Mouse (Mus musculus): Measurements from ENCODE around the gene Dek. TPM values are rescaled to one million over a fixed set of nuclear protein-coding genes. Genes with fewer than 3 reads are reported as not detected.

Dek gene
- total and polyA plus RNA-seq, 3 experiments, result 7.4 to 32.6 (median 32.1) TPM

DNA sequence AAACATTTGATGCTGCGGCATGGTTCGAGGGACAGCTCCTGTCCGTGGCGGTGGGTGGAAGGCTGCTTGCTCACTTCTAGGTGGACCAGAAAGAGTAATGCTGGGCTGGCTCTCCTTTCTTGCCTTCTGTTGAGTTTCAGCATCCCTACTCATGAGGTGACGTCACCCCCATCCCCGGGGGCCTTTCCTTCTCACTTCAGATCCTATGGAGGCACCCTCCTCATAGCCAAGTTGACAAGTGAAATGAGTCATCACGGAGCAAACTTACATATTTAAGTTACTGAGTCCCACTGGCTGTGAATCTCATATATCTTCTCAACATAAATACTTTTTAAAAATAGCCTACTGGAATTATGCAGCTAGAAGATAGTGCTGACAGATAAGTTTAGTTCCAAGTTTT, 28.8 kb upstream of the Dek start:
- TF ChIP-seq POLR2A (IDR thresholded peaks at IDR 0.05; ENCODE audit: insufficient read depth, low read depth, low read length) (no peak), EP300 (IDR thresholded peaks at IDR 0.05; ENCODE audit: insufficient read depth, low read depth, low read length) (no peak), CTCF (IDR thresholded peaks at IDR 0.05) (no peak)
- H3K27ac ChIP-seq, result no peak overlapping the region
- H3K4me1 ChIP-seq (ENCODE audit: control insufficient read depth, insufficient read depth, low read length), result no peaks in the 10 kb centered on the region
- 84% methylated on average over 7 of the region's 7 CpGs for WGBS
- no peaks in the 10 kb centered on the region for H3K79me2 ChIP-seq (replicated peaks; ENCODE audit: control insufficient read depth, insufficient read depth, low read length)
- H3K4me3 ChIP-seq, result no peak overlapping the region
- H3K9ac ChIP-seq (ENCODE audit: low read depth, low read length), result no peak overlapping the region
- no peak for DNase-seq
- no peaks in the 10 kb centered on the region for H3K36me3 ChIP-seq (ENCODE audit: control insufficient read depth, insufficient read depth, low read length)
- intact Hi-C loops (cut with DNase I), result no loop called here
- H3K27me3 ChIP-seq (ENCODE audit: control insufficient read depth, insufficient read depth, low read length), result no peaks in the 10 kb centered on the region

DNA sequence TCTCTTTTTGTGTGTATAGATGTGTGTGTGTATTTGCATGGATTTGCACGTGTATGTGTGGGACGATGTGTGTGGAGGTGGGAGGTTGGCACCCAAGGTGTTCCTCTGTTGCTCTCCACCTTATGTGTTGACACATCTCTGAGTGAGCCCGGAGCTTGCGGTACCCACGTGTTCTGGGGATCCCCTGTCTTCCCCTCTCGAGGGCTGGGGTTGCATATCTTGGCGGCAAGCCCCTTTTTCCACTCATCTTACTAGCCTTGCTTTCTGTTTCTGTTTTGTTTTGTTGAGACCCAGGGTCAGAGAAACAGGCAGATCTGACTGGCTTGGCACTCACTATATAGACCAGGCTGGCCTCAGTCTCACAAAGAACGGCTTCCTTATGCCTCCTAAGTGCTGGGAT, 27.1 kb upstream of the Dek start:
- Histone ChIP-seq H3K79me2 (replicated peaks; ENCODE audit: control insufficient read depth, insufficient read depth, low read length) (no peaks in the 10 kb centered on the region), H3K9ac (ENCODE audit: low read depth, low read length) (no peak overlapping the region), H3K36me3 (ENCODE audit: control insufficient read depth, insufficient read depth, low read length) (no peaks in the 10 kb centered on the region), H3K4me1 (ENCODE audit: control insufficient read depth, insufficient read depth, low read length) (no peaks in the 10 kb centered on the region), H3K4me3 (no peak overlapping the region), H3K27me3 (ENCODE audit: control insufficient read depth, insufficient read depth, low read length) (no peaks in the 10 kb centered on the region), H3K27ac (no peak overlapping the region)
- intact Hi-C loops (cut with DNase I), result no loop called here
- no peak for TF ChIP-seq POLR2A (IDR thresholded peaks at IDR 0.05; ENCODE audit: insufficient read depth, low read depth, low read length)
- TF ChIP-seq EP300 (IDR thresholded peaks at IDR 0.05; ENCODE audit: insufficient read depth, low read depth, low read length), result no peak
- TF ChIP-seq CTCF (IDR thresholded peaks at IDR 0.05), result no peak
- WGBS, result 71% methylated on average over 8 of the region's 8 CpGs
- no peak for DNase-seq

DNA sequence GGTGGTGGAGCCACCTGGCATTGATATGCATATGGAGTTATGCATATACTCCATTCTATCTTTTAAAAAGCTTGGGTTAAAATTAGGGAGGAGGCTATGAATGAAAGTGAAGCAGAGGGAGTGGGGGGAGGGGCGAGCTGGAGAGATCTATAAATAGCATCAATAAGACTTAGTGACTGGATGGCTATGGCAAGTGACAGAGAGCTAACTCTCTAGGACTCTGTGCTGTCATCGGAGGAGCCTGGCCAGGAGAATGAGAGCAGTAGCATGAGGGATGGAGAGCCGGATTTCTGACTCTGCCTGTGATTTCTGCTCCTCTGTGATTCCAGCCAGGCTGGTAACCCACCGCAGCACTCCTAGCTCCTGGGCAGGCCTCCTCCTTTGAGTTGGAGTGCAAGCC, 23.1 kb upstream of the Dek start:
- no peaks in the 10 kb centered on the region for H3K36me3 ChIP-seq (ENCODE audit: control insufficient read depth, insufficient read depth, low read length)
- no peaks in the 10 kb centered on the region for H3K4me1 ChIP-seq (ENCODE audit: control insufficient read depth, insufficient read depth, low read length)
- no peak for TF ChIP-seq CTCF (IDR thresholded peaks at IDR 0.05)
- no peak for TF ChIP-seq EP300 (IDR thresholded peaks at IDR 0.05; ENCODE audit: insufficient read depth, low read depth, low read length)
- TF ChIP-seq POLR2A (IDR thresholded peaks at IDR 0.05; ENCODE audit: insufficient read depth, low read depth, low read length), result no peak
- no peak overlapping the region for H3K27ac ChIP-seq
- no peak overlapping the region for H3K4me3 ChIP-seq
- intact Hi-C loops (cut with DNase I), result no loop called here
- WGBS, result 44% methylated on average over 4 of the region's 4 CpGs
- no peaks in the 10 kb centered on the region for H3K27me3 ChIP-seq (ENCODE audit: control insufficient read depth, insufficient read depth, low read length)
- H3K9ac ChIP-seq (ENCODE audit: low read depth, low read length), result no peak overlapping the region
- no peak for DNase-seq
- no peaks in the 10 kb centered on the region for H3K79me2 ChIP-seq (replicated peaks; ENCODE audit: control insufficient read depth, insufficient read depth, low read length)

GRCm38 (mm10) chr13:47125595-47125994, 19.6 kb upstream of the Dek start:
- Histone ChIP-seq H3K4me1 (ENCODE audit: control insufficient read depth, insufficient read depth, low read length) (no peaks in the 10 kb centered on the region), H3K36me3 (ENCODE audit: control insufficient read depth, insufficient read depth, low read length) (no peaks in the 10 kb centered on the region), H3K79me2 (replicated peaks; ENCODE audit: control insufficient read depth, insufficient read depth, low read length) (no peaks in the 10 kb centered on the region), H3K9ac (ENCODE audit: low read depth, low read length) (no peak overlapping the region), H3K4me3 (no peak overlapping the region), H3K27me3 (ENCODE audit: control insufficient read depth, insufficient read depth, low read length) (no peaks in the 10 kb centered on the region), H3K27ac (no peak overlapping the region)
- 84% methylated on average over 5 of the region's 5 CpGs for WGBS
- intact Hi-C loops (cut with DNase I), result no loop called here
- no peak for TF ChIP-seq EP300 (IDR thresholded peaks at IDR 0.05; ENCODE audit: insufficient read depth, low read depth, low read length)
- TF ChIP-seq CTCF (IDR thresholded peaks at IDR 0.05), result no peak
- TF ChIP-seq POLR2A (IDR thresholded peaks at IDR 0.05; ENCODE audit: insufficient read depth, low read depth, low read length), result no peak
- DNase-seq, result no peak

DNA sequence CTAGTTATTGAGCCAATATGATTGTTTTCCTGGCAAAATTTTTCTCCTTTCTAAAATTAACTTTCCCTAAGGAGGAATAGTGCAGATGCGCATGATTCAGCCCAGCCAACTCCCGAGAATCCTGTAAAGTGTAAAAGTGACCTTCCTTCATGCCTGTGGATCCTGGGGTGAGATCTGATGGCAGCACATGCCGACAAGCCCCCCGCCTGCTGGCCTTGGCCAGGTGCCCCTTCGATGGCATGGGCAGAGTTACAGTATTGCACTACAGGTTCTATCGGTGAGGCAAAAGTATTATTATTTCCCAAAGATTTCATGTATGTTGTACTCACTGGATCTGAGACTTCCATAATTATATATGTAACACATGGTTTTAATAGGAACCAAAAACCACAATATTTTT, 19.0 kb upstream of the Dek start:
- H3K27ac ChIP-seq, result no peak overlapping the region
- no peak overlapping the region for H3K9ac ChIP-seq (ENCODE audit: low read depth, low read length)
- TF ChIP-seq CTCF (IDR thresholded peaks at IDR 0.05) (no peak), EP300 (IDR thresholded peaks at IDR 0.05; ENCODE audit: insufficient read depth, low read depth, low read length) (no peak), POLR2A (IDR thresholded peaks at IDR 0.05; ENCODE audit: insufficient read depth, low read depth, low read length) (no peak)
- no peak overlapping the region for H3K4me3 ChIP-seq
- H3K79me2 ChIP-seq (replicated peaks; ENCODE audit: control insufficient read depth, insufficient read depth, low read length), result no peaks in the 10 kb centered on the region
- whole genome bisulfite sequencing, result 73% methylated on average over 6 of the region's 6 CpGs
- no peaks in the 10 kb centered on the region for H3K4me1 ChIP-seq (ENCODE audit: control insufficient read depth, insufficient read depth, low read length)
- H3K27me3 ChIP-seq (ENCODE audit: control insufficient read depth, insufficient read depth, low read length), result no peaks in the 10 kb centered on the region
- intact Hi-C loops (cut with DNase I), result no loop called here
- no peak for DNase-seq
- H3K36me3 ChIP-seq (ENCODE audit: control insufficient read depth, insufficient read depth, low read length), result no peaks in the 10 kb centered on the region

GRCm38 (mm10) chr13:47124449-47124848, 18.4 kb upstream of the Dek start:
- no peaks in the 10 kb centered on the region for H3K79me2 ChIP-seq (replicated peaks; ENCODE audit: control insufficient read depth, insufficient read depth, low read length)
- H3K27me3 ChIP-seq (ENCODE audit: control insufficient read depth, insufficient read depth, low read length), result no peaks in the 10 kb centered on the region
- no peaks in the 10 kb centered on the region for H3K4me1 ChIP-seq (ENCODE audit: control insufficient read depth, insufficient read depth, low read length)
- no peak for DNase-seq
- H3K9ac ChIP-seq (ENCODE audit: low read depth, low read length), result no peak overlapping the region
- H3K4me3 ChIP-seq, result no peak overlapping the region
- TF ChIP-seq CTCF (IDR thresholded peaks at IDR 0.05), result no peak
- intact Hi-C loops (cut with DNase I), result no loop called here
- H3K27ac ChIP-seq, result no peak overlapping the region
- no peaks in the 10 kb centered on the region for H3K36me3 ChIP-seq (ENCODE audit: control insufficient read depth, insufficient read depth, low read length)
- WGBS, result 65% methylated on average over 3 of the region's 3 CpGs

All from heart, adult 2 months (tissue).